Mouse (Mus musculus) thymus, adult 2 months (tissue): Measurements from ENCODE around the gene Zxdc.

Experiments
- CTCF ChIP-seq: fragments of 200-500 bp; IDR thresholded peaks from 2 replicates; pipeline ENCODE4 v1.5.1; 2012; ENCODE audit warnings: mild to moderate bottlenecking, control low read depth, low read length, moderate library complexity, borderline replicate concordance; ENCODE audit not compliant: control insufficient read depth, poor library complexity, insufficient read depth; ENCODE audit errors: extremely low read depth
- POLR2A ChIP-seq: fragments of 200-500 bp; IDR thresholded peaks from 2 replicates; pipeline ENCODE4 v1.6.1; 2012; ENCODE audit warnings: mild to moderate bottlenecking, low read length, control low read depth, moderate library complexity; ENCODE audit not compliant: control insufficient read depth, poor library complexity, insufficient read depth; ENCODE audit errors: extremely low read depth

GRCm38 (mm10) chr6:90381465-90381864 lies 12.2 kb downstream of the Zxdc start:
- TF ChIP-seq CTCF: no peak
- TF ChIP-seq POLR2A: no peak
